Mouse (Mus musculus) limb, embryonic 11.5 days (tissue): ENCODE measurements around the gene Prkacb. TPM values are rescaled to one million over a fixed set of nuclear protein-coding genes. Genes with fewer than 3 reads are reported as not detected.

Experiments
- ATAC-seq: fragments of 200-750 bp; cut with Nextera tagmentation; 2 replicates; pipeline ENCODE4 v1.8.0; 2017; ENCODE audit warnings: low read depth; ENCODE audit not compliant: insufficient number of reproducible peaks, low FRiP score, low TSS enrichment
- DNase-seq: peaks from one replicate; pipeline ENCODE4 v3.0.0-alpha.2; 2015; ENCODE audit warnings: low spot score
- H3K27ac ChIP-seq: fragments of 300-500 bp; sonication (generic); replicated peaks from 2 replicates; pipeline ENCODE4 v1.5.1; 2014; ENCODE audit warnings: low read depth, mild to moderate bottlenecking, low read length
- H3K27me3 ChIP-seq: fragments of 300-500 bp; sonication (generic); 2 replicates; pipeline ENCODE4 v1.6.1; 2014; ENCODE audit warnings: mild to moderate bottlenecking, low read length, mixed read lengths; ENCODE audit not compliant: control insufficient read depth, insufficient read depth
- H3K36me3 ChIP-seq: fragments of 300-500 bp; sonication (generic); 2 replicates; pipeline ENCODE4 v1.6.1; 2014; ENCODE audit warnings: mild to moderate bottlenecking, low read length, moderate library complexity, mixed read lengths; ENCODE audit not compliant: control insufficient read depth, insufficient read depth
- H3K4me1 ChIP-seq: fragments of 300-500 bp; sonication (generic); 2 replicates; pipeline ENCODE4 v1.6.1; 2014; ENCODE audit warnings: low read length, mixed read lengths; ENCODE audit not compliant: control insufficient read depth, insufficient read depth
- H3K4me2 ChIP-seq: fragments of 300-500 bp; sonication (generic); 2 replicates; pipeline ENCODE4 v1.6.1; 2014; ENCODE audit warnings: low read depth, mild to moderate bottlenecking, moderate library complexity; ENCODE audit not compliant: severe bottlenecking
- H3K4me3 ChIP-seq: fragments of 300-500 bp; sonication (generic); 2 replicates; pipeline ENCODE4 v1.5.1; 2014; ENCODE audit warnings: low read depth, low read length
- H3K9ac ChIP-seq: fragments of 300-500 bp; sonication (generic); 2 replicates; pipeline ENCODE4 v1.6.1; 2014; ENCODE audit warnings: mild to moderate bottlenecking, low read length
- H3K9me3 ChIP-seq: fragments of 300-500 bp; sonication (generic); 2 replicates; pipeline ENCODE4 v1.6.1; 2016; ENCODE audit warnings: low read length; ENCODE audit not compliant: control insufficient read depth
- WGBS: fragments of 180-500 bp; shearing (Covaris S2); extraction: QIAGEN DNeasy Blood & Tissue Kit; methylation state at CpG from one replicate; pipeline ENCODE4 v1.1.7; 2014; 5-methylcytosine and 5-hydroxymethylcytosine counted together
- polyA plus RNA-seq: library from polyadenylated mRNA; unstranded; fragments of >200 nt; fragmentation: Nextera tagmentation; extraction: Ambion mirVana; gene quantifications from 2 replicates; pipeline ENCODE4 v1.2.1, GENCODE M21; 2014

The Prkacb gene
- polyA plus RNA-seq, 1 experiment from 2014 or later = 73.1 TPM

GRCm38 (mm10) chr3:146682140-146682651, 130.6 kb downstream of the Prkacb start:
- no peak overlapping the region for H3K9ac ChIP-seq
- no peak overlapping the region for H3K4me3 ChIP-seq
- no peak overlapping the region for H3K27ac ChIP-seq
- ATAC-seq (no peak), DNase-seq (peak; percentile 36)
- no peaks in the 10 kb centered on the region for H3K4me1 ChIP-seq
- H3K27me3 ChIP-seq = no peaks in the 10 kb centered on the region
- no peaks in the 10 kb centered on the region for H3K36me3 ChIP-seq
- 0 out of 2 replicates have a peak overlapping the region, but pooled peaks have one; percentile 5 for H3K4me2 ChIP-seq
- 60% methylated on average over 13 of the region's 13 CpGs for WGBS
- no peaks in the 10 kb centered on the region for H3K9me3 ChIP-seq

DNA sequence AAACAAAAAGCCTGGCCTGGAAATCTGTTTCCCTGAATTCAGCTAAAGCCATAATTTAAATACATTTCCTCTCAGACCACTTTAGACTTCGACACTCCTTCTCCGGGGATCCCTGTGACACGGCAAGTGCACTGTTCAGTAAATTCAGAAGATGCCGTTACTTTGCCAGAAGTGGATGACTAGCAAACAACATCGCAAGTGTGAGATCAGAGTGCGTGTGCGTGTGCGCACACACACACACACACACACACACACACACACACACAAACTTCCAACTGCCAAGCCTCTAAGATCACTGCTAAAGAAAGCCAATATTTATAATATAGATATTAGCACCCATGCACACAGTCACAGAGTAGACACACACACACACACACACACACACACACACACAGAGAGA, 131.1 kb downstream of the Prkacb start:
- H3K9me3 ChIP-seq = no peaks in the 10 kb centered on the region
- H3K9ac ChIP-seq = no peak overlapping the region
- H3K4me1 ChIP-seq = no peaks in the 10 kb centered on the region
- DNase-seq (no peak), ATAC-seq (no peak)
- 83% methylated on average over 8 of the region's 8 CpGs for WGBS
- no peaks in the 10 kb centered on the region for H3K36me3 ChIP-seq
- no peak overlapping the region for H3K4me2 ChIP-seq
- H3K4me3 ChIP-seq = no peak overlapping the region
- H3K27ac ChIP-seq = no peak overlapping the region
- H3K27me3 ChIP-seq = no peaks in the 10 kb centered on the region

- H3K4me2 ChIP-seq = no peak overlapping the region
- H3K4me3 ChIP-seq = no peak overlapping the region
- no peak for ATAC-seq
- H3K9me3 ChIP-seq = no peaks in the 10 kb centered on the region
- H3K9ac ChIP-seq = no peak overlapping the region
- no peaks in the 10 kb centered on the region for H3K4me1 ChIP-seq
- WGBS = 90% methylated on average over 13 of the region's 13 CpGs
- DNase-seq = no peak
- no peaks in the 10 kb centered on the region for H3K36me3 ChIP-seq
- H3K27me3 ChIP-seq = no peaks in the 10 kb centered on the region
- no peak overlapping the region for H3K27ac ChIP-seq
Measured at GRCm38 (mm10) chr3:146680625-146681024, 132.2 kb downstream of the Prkacb start.

DNA sequence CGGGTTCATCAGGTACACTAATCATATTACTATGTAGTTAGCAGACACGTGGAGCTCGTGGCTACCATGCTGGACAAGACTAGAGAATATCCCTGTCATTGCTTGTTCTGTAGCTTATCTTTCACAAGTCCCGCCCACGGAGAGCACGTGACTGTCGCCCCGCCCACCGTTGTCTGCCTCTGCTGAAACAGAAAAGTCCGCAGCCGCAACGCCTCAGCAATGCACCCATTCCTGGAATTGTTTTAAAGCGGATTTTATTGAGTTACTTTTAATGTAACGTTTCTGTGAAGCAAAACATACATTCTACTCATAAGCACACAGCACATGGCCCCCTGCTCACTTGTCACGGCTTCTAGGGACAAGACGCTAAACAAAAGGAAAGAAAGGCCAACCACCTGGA, 133.1 kb downstream of the Prkacb start:
- no peak for ATAC-seq
- H3K27ac ChIP-seq = no peak overlapping the region
- H3K27me3 ChIP-seq = no peaks in the 10 kb centered on the region
- H3K9ac ChIP-seq = no peak overlapping the region
- H3K36me3 ChIP-seq = no peaks in the 10 kb centered on the region
- no peaks in the 10 kb centered on the region for H3K4me1 ChIP-seq
- no peak overlapping the region for H3K4me2 ChIP-seq
- H3K9me3 ChIP-seq = no peaks in the 10 kb centered on the region
- 93% methylated on average over 16 of the region's 16 CpGs for WGBS
- H3K4me3 ChIP-seq = no peak overlapping the region
- no peak for DNase-seq

Other genes with a start within 250 kb of the Prkacb start
- gene Uox, start 242.6 kb downstream of the Prkacb start, polyA plus RNA-seq = not detected in 2 replicates
- not detected in 2 replicates for gene Dnase2b, start 197.4 kb downstream of the Prkacb start, polyA plus RNA-seq
- gene 4930503B20Rik, start 161.7 kb downstream of the Prkacb start, polyA plus RNA-seq = not detected in 2 replicates
- gene Samd13, start 127.4 kb downstream of the Prkacb start, polyA plus RNA-seq = 0.57 and 1.3 TPM in 2 replicates
- gene Ttll7, start 39.4 kb upstream of the Prkacb start, polyA plus RNA-seq = 1.7 and 2.3 TPM in 2 replicates